Mouse (Mus musculus) heart, postnatal 14 days (tissue): Measurements from ENCODE around the gene Taf7l. TPM values are rescaled to one million over a fixed set of nuclear protein-coding genes. Genes with fewer than 3 reads are reported as not detected.

Experiments used
- DNase-seq, 2 experiments: peaks; one replicate each; pipeline ENCODE4 v3.0.0; 2021 to 2022
- intact Hi-C: fragments of 180-260 bp; cut with DNase I; formaldehyde crosslinking; loops from one replicate; pipeline ENCODE4 v1.15.1; 2025
- long read RNA-seq, 2 experiments: library from polyadenylated mRNA; stranded (forward); transcript quantifications; one replicate each; pipeline ENCODE4 v2.0.0; 2021
- total RNA-seq, 2 experiments: library from RNA; stranded (reverse); gene quantifications; 2 replicates each; pipeline ENCODE4 v1.2.3; 2021

Gene Taf7l
- total RNA-seq, result not detected
- long read RNA-seq, experiment 1, result 0 reads
- long read RNA-seq, experiment 2, result 0 reads

DNA sequence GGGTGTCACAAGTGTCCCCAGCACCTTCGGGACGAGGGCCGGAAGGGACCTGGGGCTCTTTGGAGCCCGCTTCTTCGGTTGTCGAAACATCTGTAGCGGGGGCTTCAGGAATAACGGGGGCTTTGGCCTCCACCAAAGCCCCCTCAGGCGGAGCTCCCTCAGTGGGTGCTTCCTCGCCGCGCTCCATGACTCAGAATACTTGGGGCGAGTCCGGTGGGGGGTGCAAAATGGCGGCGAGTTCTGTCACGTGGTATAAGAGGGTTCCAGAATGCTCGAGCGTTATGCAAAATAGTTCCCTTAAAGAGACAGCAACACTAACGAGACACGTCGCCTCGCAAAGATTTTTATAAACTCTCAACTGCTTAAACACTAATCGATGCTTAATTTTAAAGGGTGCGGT is at the start of gene Taf7l:
Taf7l (minus strand) TSS at position 201 of the 400 bp plus-strand sequence.
- no peak for DNase-seq
- intact Hi-C loops, result no loop called here

DNA sequence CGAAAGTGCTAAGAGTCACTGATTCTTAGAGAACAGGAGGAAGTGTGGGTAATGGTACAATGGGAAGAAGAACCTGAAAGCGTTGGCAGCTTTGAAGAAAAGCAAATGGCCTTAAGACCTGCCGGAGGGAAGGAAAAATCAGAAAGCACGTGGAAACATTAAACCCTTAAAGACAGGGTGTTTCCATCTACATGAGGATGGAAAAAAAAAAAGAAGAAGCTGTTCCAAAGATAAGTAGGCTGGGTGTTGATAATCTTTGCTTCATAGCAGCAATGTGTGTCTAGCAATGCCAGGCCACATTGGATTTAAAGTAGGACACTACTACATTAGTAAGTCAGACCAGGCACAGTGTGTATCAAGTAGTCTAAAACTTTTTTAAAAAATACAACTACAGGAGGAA is 49.0 kb upstream of the Taf7l start:
- intact Hi-C loops, result no loop called here
- no peak for DNase-seq

DNA sequence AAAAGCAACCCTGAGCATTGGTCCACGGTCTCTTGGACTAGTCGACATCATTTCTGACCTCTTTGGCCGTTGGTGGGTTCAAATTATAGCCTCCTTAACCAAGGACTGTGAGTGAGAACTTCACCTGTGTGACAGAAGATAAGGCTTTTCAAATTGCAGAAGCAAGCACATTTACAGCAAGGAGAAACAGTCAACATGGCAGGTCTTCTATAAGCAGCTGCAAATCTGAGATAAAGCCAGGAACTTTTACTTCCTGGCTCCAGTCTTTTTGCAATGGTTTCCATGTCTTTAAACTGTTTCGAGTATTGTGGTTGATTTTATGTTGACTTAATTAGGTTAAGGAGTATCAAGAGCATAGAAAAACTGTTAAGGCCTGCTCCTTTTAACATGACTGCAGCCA is 47.5 kb upstream of the Taf7l start:
- no peak for DNase-seq
- intact Hi-C loops, result no loop called here

DNA sequence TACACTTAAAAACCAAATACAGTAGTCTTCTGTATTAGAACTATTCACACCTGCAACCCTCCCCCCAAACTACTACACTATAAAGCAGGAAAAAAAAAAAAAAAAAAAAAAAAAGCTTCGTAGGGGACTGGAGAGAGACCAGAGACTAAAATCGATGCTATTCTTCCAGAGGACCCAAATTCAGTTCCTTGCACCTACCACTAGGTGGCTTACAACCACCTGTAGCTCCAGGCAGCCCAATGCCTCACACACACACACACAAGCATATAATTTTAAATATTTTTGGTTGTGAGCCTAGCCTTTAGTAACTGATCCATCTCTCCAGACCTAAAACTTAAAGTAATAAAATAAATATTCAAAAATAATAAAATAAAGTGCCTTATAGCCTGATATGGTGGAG is 33.2 kb upstream of the Taf7l start:
- DNase-seq, result no peak
- intact Hi-C loops, result no loop called here

DNA sequence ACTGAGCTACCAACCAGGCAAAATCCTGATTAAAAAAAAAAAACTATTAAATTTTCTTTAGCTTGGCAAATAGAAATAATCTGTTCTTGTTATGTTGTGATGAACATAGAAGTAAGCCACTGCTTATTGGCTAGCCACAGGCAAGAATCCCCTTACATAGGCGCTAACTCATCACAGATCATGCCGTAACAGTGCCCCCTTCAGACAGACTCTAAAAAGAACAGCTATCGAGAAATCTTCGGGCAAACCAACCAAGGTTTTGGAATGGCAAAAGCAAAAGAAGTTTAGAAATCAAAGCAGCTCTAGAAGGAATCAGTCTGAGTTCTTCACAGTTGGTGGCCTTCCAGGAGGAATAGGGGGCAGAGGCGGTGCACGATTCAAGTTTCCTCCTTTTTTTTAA is 31.7 kb upstream of the Taf7l start:
- intact Hi-C loops, result no loop called here
- DNase-seq, result no peak

DNA sequence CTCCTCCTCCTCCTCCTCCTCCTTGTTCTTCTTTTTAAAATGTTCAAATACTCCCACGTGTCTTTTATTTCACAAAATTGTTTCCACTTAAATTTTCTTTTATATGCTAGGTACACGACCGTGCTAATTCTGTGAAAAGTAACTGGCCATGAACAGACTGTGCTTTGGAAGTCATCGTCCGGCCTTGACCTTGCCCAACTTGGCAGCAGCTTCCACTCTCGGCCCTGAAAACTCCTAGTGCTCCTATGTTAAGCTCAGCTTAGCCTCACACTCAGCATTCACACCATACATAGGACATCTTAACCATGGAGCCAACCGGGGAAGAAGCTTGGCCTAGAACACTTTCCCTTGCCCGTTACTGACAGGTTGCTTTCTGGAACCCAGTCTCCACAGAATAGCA is 24.4 kb upstream of the Taf7l start:
- intact Hi-C loops, result no loop called here

DNA sequence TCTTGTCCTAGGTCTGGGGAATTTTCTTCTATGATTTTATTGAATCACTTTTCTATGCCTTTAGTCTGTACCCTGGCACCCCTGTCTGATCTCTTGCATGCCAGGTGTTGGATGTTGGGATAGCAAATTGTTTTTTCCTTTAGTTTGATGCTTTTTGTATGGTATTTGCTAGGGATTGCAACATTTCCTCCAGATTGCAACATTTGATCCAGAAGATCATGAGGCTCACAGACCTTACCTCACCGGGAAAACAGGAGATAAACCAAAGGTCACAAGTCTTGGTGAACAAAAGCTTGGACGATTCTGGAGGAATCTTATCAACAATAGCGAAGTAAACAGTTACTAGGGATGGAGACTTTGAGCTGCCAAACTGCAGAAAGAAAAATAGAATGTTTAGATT is 5.4 kb upstream of the Taf7l start:
- intact Hi-C loops, result no loop called here
- DNase-seq, result no peak

More for the DNA sequence above, 24.4 kb upstream of the Taf7l start:
- no peak for DNase-seq

DNA sequence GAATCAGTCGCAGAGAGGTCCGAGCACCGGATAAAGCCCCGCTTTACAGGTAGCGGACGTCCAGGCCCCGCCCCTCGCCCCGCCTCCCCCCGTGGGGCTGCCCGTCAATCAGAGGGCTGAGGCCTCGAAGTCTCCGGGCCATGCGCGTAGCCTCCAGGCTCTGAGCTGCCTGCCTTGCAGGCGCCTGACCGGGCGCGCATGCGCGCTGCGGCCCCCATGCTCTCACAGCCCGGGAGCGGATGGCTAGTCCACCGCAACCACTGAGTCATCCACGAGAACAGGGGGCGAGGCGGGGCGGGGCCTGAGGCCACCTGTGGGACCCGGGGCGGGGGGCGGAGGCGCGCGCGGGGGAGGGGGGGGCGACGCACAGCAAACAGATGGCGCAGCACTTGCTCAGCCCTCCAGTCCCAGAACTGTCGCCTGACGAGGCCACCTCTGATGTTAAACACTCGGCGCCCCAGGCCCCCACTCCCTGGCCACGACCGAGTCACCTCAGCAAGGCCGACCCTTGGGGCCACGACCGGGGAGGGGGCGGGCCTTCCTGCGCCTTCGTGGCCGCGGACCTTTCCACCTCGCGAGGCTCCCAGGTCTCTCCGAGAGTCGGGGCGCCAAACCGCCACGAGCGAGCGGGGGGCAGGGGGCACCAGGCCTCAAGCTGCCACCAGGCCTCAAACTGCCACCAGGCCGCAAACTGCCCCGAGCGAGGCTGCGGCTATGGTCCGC is 1.1 kb downstream of the Taf7l start:
- DNase-seq, result no peak
- intact Hi-C loops, result no loop called here

DNA sequence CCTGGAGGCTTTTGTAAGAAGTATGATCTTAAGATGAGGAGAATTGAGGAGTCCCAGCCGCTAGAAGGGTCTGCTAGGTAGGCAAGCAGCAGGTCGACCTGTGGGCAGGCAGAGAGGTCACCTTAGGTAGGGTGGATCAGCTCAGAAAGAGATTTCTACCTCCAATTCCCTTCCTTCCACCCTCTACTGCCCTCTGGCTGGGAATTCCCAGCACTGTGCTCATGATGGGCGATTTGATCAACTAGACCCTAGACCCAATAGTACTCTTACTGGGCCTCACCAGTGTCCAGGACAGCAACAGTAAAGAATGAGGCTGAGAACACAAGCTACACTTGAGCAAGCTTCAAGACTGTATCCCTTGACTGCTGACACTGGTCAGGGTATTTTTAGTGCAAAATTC is 49.0 kb downstream of the Taf7l start:
- intact Hi-C loops, result no loop called here
- no peak for DNase-seq

DNA sequence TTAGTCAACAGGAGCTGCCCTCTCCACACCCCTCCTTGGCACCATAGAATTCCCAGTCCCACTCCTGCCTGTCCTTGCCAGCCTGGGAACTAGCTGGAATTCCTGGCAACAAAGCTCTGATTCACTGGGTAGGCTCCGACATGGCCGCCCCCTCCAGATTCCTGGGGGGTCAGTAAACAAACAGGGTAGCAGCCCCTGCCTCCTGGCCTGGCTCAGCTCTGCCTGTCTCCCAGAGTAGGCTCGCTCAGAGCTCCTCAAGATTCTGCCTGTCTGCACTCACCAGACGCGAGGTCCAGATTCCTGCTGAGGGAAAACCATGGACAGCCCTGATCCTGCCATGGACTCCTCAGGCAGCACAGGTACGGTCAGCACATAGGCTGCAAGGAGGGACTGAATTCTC is 49.5 kb downstream of the Taf7l start:
- no peak for DNase-seq
- intact Hi-C loops, result no loop called here

DNA sequence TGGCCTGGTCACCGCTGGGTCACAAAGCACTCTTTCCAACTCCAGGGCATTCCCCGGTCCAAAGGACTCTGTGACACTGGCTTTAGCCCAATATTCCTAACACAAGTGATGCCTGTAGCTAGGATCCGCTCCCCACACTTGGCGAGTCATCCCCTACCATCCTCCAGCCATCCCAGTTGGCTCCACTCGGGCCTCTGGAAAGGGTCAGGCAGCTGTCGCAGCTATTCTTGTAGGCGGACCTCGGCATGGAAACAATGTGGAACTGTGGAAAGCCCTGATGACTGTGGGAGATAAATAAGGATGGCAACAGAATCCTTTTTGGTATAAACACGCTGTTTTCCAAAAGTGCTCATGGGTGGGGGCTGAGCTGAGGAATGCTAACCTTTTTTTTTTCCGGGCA is 50.5 kb downstream of the Taf7l start:
- DNase-seq, result peak in 1 of 2 experiments; percentile 4
- intact Hi-C loops, result no loop called here

DNA sequence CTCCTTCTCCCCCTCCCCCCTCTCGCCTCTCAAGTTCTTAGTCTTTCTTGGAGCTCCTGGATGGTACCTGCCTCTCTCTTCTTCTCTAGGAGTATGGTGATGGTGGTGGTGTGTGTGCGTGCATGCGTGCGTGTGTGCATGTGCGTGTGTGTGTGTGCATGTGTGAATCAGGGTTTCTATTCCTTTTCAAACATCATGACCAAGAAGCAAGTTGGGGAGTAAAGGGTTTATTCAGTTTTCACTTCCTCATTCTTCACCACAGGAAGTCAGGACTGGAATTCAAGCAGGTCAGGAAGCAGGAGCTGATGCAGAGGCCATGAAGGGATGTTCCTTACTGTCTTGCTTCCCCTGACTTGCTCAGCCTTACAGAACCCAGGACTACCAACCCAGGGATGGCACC is 52.0 kb downstream of the Taf7l start:
- intact Hi-C loops, result no loop called here

DNA sequence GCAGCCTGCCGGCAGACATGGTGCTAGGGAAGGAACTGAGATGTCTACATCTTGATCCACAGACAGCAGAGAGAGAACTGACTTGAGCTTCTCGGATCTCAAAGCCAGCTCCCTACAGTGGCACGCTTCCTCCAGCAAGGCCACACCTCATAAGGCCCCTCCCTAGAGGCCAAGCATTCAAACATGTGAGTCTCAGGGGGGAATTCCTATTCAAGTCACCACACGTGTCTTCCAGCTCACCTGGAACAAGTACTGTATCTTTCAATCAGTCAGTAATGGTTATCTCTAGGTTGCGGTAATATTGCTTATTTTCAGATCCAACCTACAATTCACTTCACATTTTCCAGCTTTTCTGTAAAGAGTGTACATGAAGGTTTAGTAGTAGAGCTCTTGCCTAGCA is 56.2 kb downstream of the Taf7l start:
- no peak for DNase-seq
- intact Hi-C loops, result no loop called here

More for the DNA sequence above, 52.0 kb downstream of the Taf7l start:
- no peak for DNase-seq

DNA sequence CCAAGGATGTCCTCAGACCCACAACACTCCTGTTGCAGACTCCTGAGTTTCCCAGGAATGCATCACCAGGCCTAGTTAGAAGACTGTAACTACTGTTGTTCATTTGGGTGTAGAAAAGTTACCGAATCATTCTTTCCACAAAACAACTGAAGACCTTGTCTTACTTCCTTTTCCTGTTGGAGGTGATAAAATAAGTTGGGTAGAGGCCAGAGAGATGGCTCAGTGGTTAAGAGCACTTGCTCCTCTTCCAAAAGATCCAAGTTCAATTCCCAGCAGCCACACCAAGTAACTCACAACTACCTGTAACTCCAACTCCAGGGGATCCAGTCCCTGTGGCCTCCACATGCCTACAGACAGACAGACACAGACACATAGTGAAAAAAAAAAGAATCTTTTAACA is 64.2 kb downstream of the Taf7l start:
- intact Hi-C loops, result no loop called here
- no peak for DNase-seq

Other genes starting within 250 kb of the Taf7l start
- gene Trmt2b, start 199.5 kb downstream of the Taf7l start, total RNA-seq, result 10 to 100 TPM; 37.4 to 55.0 TPM
- gene Tmem35a, start 181.3 kb downstream of the Taf7l start, total RNA-seq, result 10 to 100 TPM in 1 of 2 experiments, 1 to 10 TPM in 1; 9.2 to 11.9 TPM
- gene Cenpi, start 168.4 kb downstream of the Taf7l start, total RNA-seq, result 1 to 10 TPM; 1.2 to 1.5 TPM
- gene Drp2, start 71.9 kb downstream of the Taf7l start, total RNA-seq, result under 1 TPM; 0.29 to 0.93 TPM
- gene Timm8a1, start 65.4 kb upstream of the Taf7l start, total RNA-seq, result 10 to 100 TPM; 22.3 to 26.6 TPM
- 1 to 10 TPM in 1 of 2 experiments, under 1 TPM in 1; 0.88 to 1.5 TPM for gene Btk, start 107.1 kb upstream of the Taf7l start, total RNA-seq
- 100 to 1,000 TPM; 131 to 137 TPM for gene Rpl36a, start 109.2 kb upstream of the Taf7l start, total RNA-seq
- 1 to 10 TPM; 1.7 to 1.9 TPM for gene Gla, start 124.6 kb upstream of the Taf7l start, total RNA-seq
- 10 to 100 TPM; 75.7 to 76.5 TPM for gene Hnrnph2, start 124.7 kb upstream of the Taf7l start, total RNA-seq
- 10 to 100 TPM; 11.7 to 12.1 TPM for gene Armcx4, start 210.0 kb upstream of the Taf7l start, total RNA-seq
- gene Armcx1, start 241.5 kb upstream of the Taf7l start, total RNA-seq, result 1 to 10 TPM; 7.4 to 7.8 TPM